Mouse (Mus musculus) liver, embryonic 14.5 days (tissue): ENCODE results near the gene Gm14226.

Experiments
- CTCF ChIP-seq: IDR thresholded peaks from 2 replicates; pipeline ENCODE4 v1.5.1; 2016; ENCODE audit warnings: antibody characterized with exemption, low read depth, control low read depth
- EP300 ChIP-seq: IDR thresholded peaks from 2 replicates; pipeline ENCODE4 v1.6.1; 2016; ENCODE audit warnings: antibody characterized with exemption, low read depth

- TF ChIP-seq CTCF (no peak), EP300 (no peak)
Observed at GRCm38 (mm10) chr2:155072353-155073145, 54.5 kb downstream of the Gm14226 start.
